Mouse (Mus musculus) R1 (cell line): ENCODE results near the gene Ifit1bl1.

Experiments
- DNase-seq: peaks from one replicate; pipeline ENCODE4 v3.0.0-alpha.2; 2018; ENCODE audit warnings: low read depth, low spot score

Gene Ifit1bl1

DNA sequence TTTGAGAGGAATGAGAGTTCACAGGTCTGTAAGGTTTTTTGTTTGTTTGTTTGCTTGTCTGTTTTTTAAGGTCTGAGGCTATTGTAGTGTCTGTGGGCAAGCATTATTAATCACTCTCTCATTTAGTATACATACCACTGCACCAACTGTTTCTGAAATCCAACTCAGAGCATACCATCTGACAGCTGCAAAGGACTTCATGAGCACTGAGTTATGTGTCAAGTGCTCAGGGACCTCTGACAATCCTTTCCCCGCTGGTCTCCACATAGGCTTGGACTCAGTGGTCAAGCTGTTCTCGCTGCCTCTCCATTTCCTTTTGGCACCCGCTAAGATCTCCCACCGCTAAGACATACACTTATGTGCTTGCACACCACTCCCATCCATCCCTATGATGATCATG is 55.5 kb downstream of the Ifit1bl1 start:
- no peak for DNase-seq
